Mouse (Mus musculus): Measurements from ENCODE around the gene Usf1. TPM values are rescaled to one million over a fixed set of nuclear protein-coding genes. Genes with fewer than 3 reads are reported as not detected.

The Usf1 gene
- total RNA-seq, 2 experiments from 2014 or later, result 40.1 to 42.5 TPM

DNA sequence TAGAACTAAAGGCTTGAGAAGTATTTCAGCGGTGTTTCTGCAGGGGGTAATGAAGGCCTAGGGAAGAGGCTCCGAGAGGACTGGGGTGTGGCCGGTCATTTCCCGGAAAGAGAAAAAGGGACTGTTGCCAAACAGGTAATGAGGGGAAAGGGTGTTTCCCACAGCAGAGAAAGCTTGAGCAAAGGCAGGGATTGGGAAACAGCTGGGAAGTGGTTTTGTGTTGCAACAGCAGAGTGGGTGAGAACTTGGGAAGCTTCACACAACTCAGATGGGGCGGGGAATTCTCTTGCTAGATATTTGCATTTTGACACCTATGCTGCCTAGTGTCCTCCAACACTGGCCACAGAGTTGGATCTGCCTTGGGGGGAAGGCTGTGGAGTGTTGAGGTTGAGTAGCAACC is 41.8 kb downstream of the Usf1 start:
- DNase-seq, result peak; percentile 45 to 67

DNA sequence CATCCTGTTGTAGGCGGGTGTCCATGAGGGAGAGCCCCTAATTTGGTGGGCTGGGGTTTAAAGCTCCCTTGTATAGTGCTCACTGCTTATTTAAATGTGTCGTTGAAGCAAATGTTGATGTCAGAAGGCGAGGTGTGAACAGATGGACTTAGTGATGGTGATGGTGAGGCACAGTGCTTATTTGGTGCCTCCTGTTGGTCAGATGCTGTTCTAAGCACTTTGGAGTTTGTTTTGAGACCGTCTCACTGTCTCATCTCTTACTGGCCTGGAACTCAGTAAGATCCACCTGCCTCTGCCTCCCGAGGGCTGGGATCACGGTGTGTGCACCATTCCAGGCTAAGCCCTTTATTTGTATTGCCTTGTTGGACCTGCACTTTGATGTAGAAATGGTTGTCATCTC is 43.8 kb downstream of the Usf1 start:
- DNase-seq, result no peak

DNA sequence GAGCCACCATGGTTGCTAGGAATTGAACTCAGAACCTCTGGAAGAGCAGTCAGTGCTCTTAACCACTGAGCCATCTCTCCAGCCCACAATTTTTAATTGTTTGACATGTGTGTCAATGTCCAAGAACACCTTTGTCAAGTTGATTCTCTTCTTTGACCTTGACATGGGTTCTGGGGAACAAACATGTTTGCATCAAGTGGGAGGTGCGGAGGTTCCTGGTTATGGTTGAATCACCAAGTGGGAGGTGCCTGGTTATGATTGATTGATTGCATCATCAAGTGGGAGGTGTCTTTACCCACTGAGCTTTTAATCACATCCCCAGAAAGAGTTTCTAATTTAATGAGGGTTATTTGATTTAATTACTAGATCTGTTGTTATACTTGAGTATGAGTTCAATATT is 46.5 kb downstream of the Usf1 start:
- DNase-seq, result no peak

GRCm38 (mm10) chr1:171459791-171460190 is 48.7 kb downstream of the Usf1 start:
- no peak for DNase-seq

GRCm38 (mm10) chr1:171460551-171461503 is 49.7 kb downstream of the Usf1 start:
- DNase-seq, result no peak

GRCm38 (mm10) chr1:171463133-171463532 is 52.0 kb downstream of the Usf1 start:
- no peak for DNase-seq

GRCm38 (mm10) chr1:171465749-171466412 is 54.8 kb downstream of the Usf1 start:
- no peak for DNase-seq

DNA sequence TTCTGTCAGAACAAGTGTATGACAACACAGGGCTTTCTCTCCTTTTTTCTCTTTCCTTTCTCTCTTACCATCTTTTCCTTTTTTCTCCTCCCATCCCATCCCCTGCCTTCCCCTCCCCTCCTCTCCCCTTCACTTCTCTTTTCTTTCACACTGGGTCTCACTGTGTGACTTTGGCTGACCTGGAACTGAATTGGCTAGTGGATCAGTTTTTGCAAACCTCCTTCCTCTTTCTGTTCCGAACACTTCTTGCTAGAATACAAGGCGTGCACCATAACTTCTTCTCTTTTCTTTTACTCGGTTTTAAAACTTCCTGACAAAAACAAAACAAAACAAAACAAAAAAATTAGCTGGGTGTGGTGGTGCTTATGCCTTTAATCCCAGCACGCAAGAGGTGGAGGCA is 55.5 kb downstream of the Usf1 start:
- peak in 1 of 2 experiments; percentile 43 for DNase-seq

Other genes with a start within 250 kb of the Usf1 start
- gene Pcp4l1, start 215.0 kb upstream of the Usf1 start, total RNA-seq (2021), result 100 to 1,000 TPM; 196 to 272 TPM
- not detected for gene Nr1i3, start 197.3 kb upstream of the Usf1 start, total RNA-seq (2021)
- gene Tomm40l, start 188.8 kb upstream of the Usf1 start, total RNA-seq (2021), result 10 to 100 TPM; 89.6 to 92.9 TPM
- 1 to 10 TPM; 2.0 to 2.7 TPM for gene Apoa2, start 186.3 kb upstream of the Usf1 start, total RNA-seq (2021)
- gene Fcer1g, start 176.9 kb upstream of the Usf1 start, total RNA-seq (2021), result 10 to 100 TPM; 10.2 to 13.4 TPM
- gene Adamts4, start 160.9 kb upstream of the Usf1 start, total RNA-seq (2021), result 1 to 10 TPM in 1 of 2 experiments, under 1 TPM in 1; 0.57 to 1.2 TPM
- 1,000 to 10,000 TPM; 1,592 to 1,593 TPM for gene Ndufs2, start 159.9 kb upstream of the Usf1 start, total RNA-seq (2021)
- gene B4galt3, start 141.0 kb upstream of the Usf1 start, total RNA-seq (2021), result 10 to 100 TPM; 18.7 to 19.6 TPM
- gene Ppox, start 130.1 kb upstream of the Usf1 start, total RNA-seq (2021), result 10 to 100 TPM; 13.1 to 13.6 TPM
- 10 to 100 TPM; 17.7 to 20.9 TPM for gene Usp21, start 123.3 kb upstream of the Usf1 start, total RNA-seq (2021)
- gene Ufc1, start 116.3 kb upstream of the Usf1 start, total RNA-seq (2021), result 10 to 100 TPM; 90.4 to 91.6 TPM
- gene Dedd, start 82.2 kb upstream of the Usf1 start, total RNA-seq (2021), result 10 to 100 TPM; 21.8 to 23.5 TPM
- gene Nit1, start 65.7 kb upstream of the Usf1 start, total RNA-seq (2021), result 10 to 100 TPM; 26.4 to 28.8 TPM
- gene Pfdn2, start 65.6 kb upstream of the Usf1 start, total RNA-seq (2021), result 10 to 100 TPM; 84.8 to 94.3 TPM
- gene Klhdc9, start 50.5 kb upstream of the Usf1 start, total RNA-seq (2021), result not detected
- under 1 TPM; 0.15 to 0.18 TPM for gene Nectin4, start 41.2 kb upstream of the Usf1 start, total RNA-seq (2021)
- gene Arhgap30, start 22.4 kb upstream of the Usf1 start, total RNA-seq (2021), result 1 to 10 TPM; 2.7 to 5.0 TPM
- gene Tstd1, start 7.6 kb downstream of the Usf1 start, total RNA-seq (2021), result 1 to 10 TPM in 1 of 2 experiments, not detected in 1; 1.6 TPM
- gene F11r, start 26.2 kb downstream of the Usf1 start, total RNA-seq (2021), result 10 to 100 TPM; 33.3 to 34.1 TPM
- 1 to 10 TPM; 1.6 to 2.6 TPM for gene Alyref2, start 92.2 kb downstream of the Usf1 start, total RNA-seq (2021)
- not detected for gene Itln1, start 124.0 kb downstream of the Usf1 start, total RNA-seq (2021)
- gene Cd244a, start 147.9 kb downstream of the Usf1 start, total RNA-seq (2021), result under 1 TPM; 0.22 to 0.62 TPM
- 1 to 10 TPM in 1 of 2 experiments, under 1 TPM in 1; 0.47 to 2.4 TPM for gene Ly9, start 196.1 kb downstream of the Usf1 start, total RNA-seq (2021)
- 1 to 10 TPM in 1 of 2 experiments, under 1 TPM in 1; 0.57 to 1.1 TPM for gene Slamf7, start 241.7 kb downstream of the Usf1 start, total RNA-seq (2021)

Measured in heart, adult 18-20 months (tissue).